Mouse (Mus musculus): ENCODE data around the gene Rnf157.

The Rnf157 gene

DNA sequence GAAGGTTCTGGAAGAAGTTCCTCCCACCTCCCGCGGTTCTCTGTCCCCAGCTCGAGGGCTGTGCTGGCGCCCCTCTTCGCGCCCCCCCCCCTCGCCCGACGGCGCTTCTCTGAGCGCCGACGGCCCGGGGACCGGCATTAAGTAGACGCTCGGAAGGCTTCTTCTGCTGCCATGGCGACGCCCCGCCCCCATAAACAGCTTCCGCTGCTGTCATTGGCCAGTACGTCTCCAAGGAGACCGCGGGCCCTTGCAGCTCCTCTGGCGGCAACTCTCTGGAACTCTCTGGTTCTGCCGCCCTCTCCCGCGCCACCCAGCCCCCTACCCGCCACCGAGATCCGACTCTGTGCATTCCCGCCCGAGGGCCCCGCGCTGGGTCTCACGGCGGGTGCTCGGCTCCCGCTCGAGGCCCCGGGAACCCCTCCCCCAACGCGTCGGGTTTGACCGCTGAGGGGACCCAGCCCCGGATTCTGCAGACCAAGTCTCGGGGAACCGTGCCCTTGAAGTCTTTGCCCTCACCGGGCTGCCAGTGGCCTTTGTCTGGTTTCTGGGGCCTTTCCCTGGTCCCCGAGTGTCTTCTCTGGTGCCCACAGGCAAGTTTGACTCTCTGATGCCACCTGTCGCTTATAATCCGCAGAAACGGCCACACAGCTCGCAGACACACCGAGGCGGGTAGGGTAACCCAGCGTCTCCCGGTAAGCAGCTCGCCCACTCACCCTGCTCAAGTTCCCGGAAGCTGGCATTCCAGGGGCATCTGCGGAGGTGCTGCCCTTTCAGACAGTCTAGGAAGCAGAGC is 77.4 kb downstream of the Rnf157 start, which contains the start of gene Foxj1:
Gene Foxj1 (minus strand): TSS at position 156 of the 793 bp plus-strand sequence.
- DNase-seq (ENCODE audit: low spot score), result peak; percentile 91

DNA sequence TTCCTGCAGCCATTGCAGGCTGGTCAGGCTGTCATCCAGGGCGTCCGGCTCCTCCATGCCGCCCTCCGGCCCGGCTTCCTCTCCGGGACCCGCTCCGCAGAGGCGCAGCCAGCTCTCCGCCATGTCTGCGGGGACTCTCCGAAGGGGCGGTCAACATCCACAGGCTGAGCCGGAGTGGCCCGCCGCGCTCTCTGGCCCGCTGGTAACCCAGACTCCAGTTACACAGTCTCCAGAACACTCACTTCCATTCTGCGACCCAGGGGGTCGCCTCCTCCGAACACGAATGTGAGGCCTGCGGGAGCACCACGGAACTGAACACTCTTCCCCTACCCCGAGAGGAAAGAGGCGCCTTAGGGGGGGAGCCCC is 78.4 kb downstream of the Rnf157 start:
- DNase-seq (ENCODE audit: low spot score), result no peak

DNA sequence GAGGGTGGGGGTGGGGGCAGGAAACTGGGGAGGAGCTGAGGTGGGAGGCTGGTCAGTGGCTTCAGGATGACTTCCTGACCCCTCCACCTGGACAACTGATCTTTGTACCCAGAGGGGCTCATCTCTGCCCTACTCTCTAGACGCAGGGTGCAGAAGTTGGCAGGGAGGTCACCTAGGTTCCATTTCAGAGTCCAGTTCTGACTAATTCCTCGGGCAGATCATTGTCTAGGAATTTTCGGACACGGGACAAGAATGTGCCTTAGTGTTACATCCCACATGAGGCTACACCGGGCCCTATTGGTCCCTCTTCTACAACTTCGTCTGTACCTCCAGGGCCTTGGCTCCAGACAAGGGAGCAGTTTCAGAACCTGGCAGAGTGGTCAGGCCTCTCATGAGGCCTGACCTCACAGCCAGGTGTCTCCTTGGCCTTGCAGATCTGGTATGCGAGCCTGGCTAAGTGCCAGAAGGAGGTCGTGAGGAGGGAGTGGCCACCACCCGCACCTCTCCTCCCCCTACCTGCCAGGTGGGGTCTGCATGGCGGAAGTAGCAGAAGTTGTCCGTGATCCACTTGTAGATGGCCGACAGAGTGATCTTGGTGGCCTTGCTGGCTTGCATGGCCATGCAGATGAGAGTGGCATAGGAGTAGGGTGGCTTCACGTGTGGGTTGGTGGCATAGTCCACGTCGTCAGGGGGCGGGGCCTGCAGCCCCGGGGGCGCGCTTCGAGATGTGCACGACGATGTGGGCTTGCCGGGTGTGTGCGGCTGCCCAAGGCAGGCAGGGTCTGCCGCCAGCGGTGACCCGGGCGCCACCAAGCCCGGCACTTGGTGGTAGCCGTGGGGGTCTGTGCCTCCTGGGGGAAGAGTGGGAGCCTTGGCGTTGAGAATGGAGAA is 79.1 kb downstream of the Rnf157 start:
- DNase-seq (ENCODE audit: low spot score), result no peak

DNA sequence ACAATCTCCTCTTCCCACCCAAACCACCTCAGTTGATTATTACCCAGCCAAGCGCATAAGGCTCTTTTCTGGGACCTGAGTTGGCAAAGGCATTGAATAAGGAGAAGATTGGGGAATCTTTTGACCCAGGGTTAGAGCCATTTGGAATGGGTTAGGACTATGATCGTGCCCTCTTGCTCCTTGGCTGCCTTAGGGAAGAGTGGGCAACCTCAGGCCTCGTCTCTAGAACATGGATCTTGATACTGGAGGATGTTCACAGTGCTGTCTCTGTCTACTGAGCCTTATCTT is 79.9 kb downstream of the Rnf157 start:
- no peak for DNase-seq (ENCODE audit: low spot score)

DNA sequence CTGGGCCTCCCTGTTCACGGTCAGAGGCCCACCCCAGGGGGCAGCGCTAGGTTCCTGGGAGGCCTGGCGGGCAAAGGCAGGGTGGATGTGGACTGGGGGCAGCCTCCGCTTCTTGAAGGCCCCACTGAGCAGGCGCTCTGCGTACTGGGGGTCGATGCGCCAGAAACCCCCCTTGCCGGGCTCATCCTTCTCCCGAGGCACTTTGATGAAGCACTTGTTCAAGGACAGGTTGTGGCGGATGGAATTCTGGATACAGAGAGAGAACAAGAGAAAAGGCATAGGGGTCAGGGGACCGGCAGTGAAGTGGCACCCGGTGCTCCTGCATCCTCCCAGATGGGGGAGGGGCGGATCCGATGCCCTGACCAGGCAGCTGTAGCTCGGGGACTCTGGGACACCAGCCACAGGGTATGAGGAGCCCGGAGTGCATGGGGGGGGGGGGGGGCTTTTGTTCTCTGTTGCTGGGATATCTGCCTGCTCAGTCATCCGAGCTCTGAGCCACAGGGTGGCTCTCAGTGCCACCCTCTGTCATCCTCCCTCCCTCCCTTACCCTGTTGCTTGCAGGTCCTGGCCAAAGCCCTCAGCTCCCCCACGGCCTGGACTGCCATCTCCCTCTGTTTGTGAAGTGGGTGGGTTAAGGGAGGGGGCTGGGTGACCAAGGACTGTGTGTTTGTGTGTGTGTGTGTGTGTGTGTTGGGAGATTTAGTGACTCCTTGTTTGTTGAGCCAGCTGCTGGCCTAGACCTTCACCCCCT is 80.4 kb downstream of the Rnf157 start:
- DNase-seq (ENCODE audit: low spot score), result peak; percentile 50

DNA sequence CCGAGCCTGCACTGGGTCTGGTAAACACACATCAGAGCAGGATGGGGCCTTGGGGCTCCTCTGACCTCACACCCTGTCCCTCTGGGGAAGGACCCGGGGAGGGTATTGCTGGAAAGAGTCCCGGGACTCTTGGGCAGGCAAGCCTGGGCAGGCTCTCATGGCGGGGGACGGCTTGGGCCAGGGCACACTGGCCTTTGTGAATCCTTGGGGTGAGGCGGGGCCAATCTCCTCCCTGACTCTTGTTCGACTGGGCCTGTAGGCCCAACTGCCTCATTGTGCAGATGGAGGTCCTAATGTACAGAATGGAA is 82.7 kb downstream of the Rnf157 start:
- DNase-seq (ENCODE audit: low spot score), result no peak

DNA sequence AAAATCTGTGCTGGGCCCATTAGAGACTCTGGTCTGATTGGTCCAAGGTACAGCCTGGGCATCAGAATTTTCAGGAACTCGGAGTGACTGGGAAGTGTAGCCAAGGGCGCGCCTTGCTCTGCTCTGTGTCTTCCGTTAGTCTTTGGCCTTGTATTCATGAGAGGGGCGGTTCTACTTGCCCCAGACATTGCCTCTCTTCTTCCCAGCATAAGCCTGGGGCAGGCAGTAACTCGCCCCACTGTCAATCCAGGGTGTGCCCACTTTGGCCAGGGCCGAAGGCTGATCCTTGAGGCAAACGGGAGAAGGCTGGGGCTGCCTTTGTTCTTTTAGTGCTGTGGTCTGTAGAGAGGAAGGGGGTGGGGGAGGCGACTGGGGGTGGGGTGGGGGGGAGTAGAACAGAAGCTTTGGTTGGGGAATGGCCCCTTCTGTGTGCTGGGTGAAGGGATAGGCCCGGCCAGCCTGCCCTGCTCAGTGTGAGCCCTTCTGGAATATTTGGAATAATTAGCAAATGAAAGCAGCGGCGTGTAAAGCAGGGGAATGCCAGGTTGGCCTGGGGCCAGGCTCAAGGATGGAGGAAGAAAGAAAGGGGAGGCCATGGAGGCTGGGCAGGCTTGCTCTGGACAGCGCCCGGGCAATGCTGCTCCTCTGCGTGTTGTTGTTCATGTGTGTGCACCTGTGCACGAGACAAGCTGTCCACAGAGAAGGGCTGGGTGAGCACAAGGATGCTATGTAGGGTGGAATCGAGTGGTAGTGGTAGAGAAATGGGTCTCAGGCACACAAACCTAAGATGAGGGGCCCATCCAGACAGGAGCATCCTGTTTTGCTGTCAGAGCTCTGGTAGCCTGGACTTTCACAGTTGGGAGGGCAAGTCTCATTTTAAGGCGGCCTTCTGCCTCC is 83.3 kb downstream of the Rnf157 start:
- no peak for DNase-seq (ENCODE audit: low spot score)

DNA sequence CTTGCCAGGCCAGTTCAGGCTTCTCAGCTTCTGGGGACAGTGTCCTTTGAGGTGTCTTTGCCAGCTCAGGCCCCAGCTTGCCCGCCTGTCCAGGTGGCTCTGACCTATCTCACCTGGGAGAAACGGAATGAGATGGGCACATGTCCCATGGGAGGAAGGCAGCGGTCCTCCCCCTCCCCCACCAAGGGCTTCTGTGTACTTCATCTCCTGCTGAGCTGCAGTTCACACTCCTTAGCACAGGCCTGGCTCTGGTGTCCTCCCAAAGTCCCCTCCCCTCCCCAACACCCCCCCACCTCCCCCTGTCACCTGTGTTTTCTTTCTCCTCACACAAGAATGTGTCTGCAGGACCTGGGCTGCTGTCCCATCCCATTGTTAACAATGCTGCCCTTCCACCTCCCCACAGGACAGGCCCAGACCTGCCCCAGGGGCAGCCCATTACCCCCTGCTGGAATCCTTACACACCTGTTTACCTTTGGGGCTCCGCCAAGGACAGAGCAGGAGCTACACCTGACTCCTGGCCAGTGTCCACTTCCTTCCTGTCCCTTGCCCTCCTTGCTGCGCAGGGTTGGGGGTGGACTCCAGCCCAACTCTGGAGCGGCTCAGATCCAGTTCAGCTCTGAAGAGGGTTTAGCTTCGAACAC is 85.7 kb downstream of the Rnf157 start:
- DNase-seq (ENCODE audit: low spot score), result no peak

DNA sequence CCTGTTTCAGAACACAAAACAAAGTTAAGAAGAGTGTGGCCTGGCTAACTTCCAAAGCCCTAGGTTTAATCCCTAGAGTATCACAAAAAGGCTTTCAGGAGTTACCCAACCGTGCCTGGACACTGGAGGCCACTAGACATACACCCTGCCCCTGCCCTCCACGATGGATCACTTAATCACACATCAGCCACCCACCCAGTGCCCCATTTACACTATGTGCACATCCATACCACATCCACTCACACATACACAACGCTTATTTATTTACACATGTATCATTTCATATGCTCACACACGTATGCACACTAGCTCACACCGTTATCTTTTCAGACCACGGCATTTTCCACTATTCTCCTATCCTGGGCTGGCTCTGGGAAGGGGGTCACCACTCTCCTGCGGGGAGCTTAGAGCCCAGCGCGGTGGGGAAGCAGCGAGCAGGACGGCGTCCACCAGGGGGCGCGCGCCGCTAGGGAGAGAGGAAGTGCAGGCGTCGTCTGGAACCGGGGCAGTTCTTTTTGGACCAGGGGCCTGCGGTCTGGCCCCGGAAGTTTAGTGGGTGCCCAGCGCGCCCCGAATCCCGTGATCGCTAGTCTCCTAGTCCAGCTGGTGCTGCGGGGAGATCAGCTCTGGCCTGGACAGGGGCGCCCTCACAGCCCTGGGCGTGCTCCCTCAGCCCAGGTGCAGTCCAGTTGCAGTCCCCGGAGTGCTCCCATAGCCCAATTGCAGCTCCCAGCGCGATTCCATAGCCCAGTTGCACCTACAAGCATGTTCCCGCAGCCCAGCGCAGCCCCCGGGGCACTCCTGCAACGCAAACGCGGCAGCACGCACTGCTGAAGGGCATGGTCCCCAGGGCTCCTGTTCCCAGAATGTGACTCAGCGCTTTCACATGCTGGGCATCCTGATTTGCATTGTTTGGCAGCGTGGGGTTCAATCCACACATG is 93.8 kb downstream of the Rnf157 start:
- DNase-seq (ENCODE audit: low spot score), result peak; percentile 62

DNA sequence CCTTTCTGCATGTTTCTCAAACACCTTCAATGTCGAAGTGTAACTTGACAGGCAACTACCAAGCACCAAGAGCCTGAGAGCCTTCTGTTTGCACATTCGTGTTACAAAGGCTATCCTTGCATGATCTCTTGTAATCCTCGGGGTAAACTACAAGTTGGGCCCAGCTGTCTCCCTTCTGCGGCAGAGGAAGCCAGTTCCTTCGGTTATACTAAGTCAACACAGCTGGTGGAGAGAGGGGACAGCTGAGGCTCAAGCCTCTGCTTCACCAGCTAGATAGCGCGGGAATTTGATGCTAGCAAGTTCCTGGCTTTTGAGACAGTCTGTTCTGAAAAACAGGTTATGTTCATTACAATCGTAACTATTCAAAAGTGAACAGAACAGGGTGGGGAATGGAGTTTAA is 100.5 kb downstream of the Rnf157 start:
- no peak for DNase-seq (ENCODE audit: low spot score)

DNA sequence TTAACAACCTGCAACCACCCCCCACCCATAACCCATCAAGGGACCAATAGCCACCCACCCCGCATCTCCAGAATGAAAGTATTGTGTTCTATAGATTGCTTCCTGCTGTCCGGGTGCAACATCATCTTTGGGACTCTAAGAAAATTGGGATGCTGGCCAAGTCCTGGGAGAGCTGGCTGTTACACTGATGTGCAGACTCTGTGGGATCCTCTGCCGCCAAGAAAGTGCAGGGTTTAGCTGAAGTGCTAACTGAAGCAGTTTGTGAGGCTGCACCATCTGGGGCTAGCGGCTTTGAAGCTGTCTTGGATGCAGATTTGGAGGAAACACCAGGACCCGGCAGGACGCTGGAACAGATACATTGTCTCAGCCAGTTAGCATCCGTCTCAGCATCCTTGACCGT is 101.7 kb downstream of the Rnf157 start:
- DNase-seq (ENCODE audit: low spot score), result no peak

DNA sequence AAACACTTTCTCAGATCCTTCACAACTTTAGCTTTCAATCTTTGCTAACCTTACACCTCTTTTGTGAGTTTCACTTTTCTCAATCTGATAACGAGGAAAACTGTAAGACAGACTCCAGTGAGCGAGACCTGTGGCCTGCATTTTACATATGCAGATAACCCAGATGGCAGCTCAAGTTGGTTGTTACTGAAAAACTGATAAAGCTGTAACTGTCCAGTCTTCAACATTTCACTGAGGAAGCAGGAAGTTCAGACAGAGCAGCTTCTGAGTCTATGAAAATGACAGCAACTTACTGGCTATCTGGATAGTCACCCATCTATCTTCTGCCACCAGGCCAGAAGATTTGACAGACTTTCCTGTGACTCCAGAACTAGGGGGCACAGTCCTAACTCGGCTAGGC is 103.2 kb downstream of the Rnf157 start:
- DNase-seq (ENCODE audit: low spot score), result no peak

DNA sequence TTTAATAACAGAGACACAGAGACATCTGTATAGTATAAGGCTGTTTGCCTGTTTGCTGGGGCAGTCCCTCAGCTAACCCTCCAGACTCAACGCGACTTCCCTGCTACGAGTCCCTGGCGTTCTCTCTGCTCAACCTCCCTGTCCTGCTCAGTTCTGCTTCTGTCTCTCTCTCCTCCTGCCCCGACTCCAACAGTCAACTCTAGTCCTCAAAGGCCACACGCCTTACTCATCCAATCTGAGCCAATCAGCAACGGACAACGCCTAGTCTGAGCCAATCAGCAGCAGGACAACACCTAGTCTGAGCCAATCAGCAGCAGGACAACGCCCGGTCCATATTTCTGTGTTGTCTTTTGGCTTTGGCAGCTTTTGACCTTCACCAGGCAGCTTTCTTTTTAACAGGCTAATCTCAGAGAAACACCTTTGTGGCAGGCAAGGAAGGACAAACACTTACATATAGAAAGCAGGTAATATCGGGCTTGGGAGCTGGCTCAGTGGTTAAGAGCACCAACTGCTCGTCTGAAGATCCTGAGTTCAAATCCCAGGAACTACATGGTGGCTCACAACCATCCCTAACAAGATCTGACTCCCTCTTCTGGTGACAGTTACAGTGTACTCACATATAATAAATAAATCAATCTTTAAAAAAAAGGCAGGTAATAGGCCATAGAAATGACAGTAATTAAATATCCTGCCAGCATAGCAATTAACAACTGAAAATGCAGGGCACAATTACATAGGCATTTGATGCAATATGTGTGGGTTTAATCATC is 104.9 kb downstream of the Rnf157 start:
- DNase-seq (ENCODE audit: low spot score), result no peak

DNA sequence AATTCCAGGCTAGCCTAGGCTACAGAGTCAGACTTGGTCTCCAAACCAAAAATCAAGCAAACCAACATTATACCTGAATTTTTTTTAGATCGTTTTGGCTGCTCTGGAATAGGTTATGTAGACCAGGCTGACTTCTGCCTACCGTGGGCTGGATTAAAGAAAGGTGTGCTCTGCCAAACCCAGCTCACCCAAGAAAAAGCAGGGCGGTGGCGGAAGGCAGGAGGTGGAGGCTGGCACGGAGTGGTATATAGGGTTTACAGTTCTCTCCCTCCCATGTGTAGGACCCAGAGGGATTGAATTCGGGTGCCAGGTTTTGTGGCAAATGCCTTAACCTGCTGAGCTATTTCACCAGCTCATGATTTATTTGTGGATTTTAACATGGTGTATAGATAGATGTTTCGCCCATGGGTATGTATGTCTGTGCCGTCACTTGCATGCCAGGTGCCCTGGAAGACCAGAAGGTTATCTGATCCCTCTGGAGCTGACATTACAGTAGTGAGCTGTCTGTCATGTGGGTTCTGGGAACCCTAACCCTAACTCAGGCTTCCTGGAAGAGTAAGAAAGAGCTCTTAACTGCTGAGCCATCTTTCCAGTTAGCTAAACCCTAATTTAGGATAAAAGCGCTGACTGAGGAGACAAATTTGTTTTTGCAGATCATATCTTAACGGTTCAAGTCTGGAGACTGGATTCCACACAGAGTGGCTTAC is 105.7 kb downstream of the Rnf157 start, which contains the start of gene Exoc7:
Gene Exoc7 (minus strand): TSS at position 215 of the 707 bp plus-strand sequence.
- no peak for DNase-seq (ENCODE audit: low spot score)

DNA sequence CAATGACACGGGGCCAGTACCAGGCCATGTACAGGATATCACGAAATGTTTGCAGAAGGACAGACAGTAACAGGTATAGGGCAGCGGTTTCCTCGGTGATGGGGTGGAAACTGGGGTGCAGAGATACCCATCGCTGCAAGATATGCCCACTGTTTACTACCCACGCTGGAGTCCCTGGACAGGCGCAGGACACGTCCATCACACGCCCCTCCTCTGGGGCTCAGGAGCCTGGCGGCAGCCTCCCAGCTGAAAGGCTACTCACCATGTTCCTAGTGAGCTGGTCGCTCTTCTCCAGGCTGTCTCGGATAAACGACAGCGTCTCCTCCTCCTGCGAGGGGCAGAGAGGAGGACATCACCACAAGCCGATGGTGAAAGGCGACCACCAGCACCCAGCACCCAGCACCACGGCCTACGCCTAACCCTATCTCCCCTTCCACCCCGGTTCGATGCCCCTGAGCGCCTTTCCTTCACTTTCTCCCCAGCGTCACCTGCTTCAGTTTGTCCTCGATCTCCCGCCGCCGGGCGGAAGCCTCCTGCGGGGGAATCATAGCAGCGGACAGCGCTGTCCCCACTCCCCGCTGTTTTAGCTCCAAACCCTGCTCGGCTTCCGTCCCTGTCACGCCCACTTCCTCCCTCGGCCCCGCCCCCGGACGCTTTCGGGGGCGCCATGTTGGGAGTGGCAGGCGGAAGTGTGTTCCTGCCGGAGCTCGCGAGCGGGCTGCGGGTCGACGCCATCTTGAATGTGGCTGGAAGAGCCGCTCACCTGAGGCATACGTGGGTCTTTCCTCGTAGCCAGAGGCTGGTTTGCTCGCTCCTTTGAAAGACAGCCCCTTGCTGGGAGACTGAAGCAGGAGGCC is 106.5 kb downstream of the Rnf157 start:
- DNase-seq (ENCODE audit: low spot score), result peak; percentile 73

DNA sequence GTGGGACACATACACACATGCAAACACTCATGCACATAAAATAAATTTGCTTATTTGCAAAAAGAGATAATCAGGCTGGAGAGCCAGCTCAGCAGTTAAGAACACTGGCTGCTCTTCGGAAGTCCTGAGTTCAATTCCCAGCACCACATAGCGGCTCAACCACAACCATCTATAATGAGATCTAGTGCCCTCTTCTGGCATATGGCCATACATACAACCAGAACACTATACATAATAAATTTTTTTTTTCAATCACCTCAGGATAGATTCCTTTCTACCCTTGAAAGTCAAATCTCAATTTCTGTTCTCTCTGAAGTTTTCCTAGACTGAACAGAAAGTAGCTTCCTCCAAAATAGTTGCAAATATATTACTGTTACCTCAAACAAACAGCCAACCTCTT is 107.4 kb downstream of the Rnf157 start:
- no peak for DNase-seq (ENCODE audit: low spot score)

DNA sequence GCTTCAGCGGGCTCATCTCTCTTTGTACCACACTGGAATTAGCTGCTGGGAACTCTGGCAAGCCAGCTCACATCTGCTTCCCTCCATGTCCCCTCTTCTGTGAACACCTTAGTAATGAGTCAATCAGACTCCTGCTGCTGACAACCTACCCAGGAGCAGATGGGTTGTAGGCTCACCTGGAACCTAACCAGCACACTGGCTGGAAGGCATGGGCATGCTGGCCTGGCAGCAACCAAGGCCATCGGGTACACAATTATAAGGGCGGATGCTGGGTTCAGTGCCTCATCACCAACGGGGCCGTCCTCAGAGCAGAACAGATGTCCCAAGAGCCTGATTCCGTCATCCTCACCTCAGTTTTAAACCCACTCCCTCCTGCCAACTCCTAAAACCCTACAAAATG is 114.2 kb downstream of the Rnf157 start:
- no peak for DNase-seq (ENCODE audit: low spot score)

DNA sequence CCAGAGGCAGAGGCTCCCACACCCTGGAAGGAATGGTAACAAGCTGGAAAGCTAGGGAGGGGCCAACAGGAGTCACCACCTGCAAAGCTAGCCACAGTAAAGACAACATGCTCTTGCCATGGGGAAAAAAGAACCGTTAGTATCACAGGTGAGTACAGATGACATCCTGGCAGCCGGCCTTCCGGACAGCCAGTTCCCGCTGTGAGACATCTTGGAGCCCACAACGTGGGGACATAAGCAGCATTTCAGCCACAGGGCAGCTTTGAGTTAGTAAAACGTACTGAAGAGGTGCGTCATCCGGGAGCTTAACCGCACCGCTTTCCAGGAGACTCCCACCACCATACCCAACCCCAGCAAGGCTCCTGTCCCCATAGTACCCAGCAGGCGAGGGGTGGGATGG is 114.6 kb downstream of the Rnf157 start:
- DNase-seq (ENCODE audit: low spot score), result no peak

Measured in left cerebral cortex, adult 11 months (tissue).